Mouse (Mus musculus): ENCODE results near the gene Por.

Gene Por

DNA sequence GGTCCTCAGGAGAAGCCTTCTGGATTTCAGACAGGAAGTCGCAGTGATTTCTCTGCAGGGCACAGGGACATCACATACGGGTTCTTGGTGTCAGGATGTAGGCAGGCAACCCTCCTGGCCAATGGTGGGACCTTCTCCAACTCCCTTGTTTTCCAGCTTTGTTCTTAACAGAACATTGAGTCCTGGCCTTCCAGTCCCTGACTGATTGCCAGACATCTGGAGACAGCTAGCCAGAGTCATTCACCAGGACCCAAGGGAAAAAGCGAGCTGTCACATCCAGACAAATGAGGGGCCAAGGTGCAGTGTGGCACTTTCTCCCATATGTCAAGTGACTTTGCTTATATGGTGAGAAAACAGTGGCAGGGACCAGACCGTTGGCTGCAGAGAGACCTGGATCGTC is 13.8 kb upstream of the Por start:
- 79% methylated on average over 5 of the region's 5 CpGs for WGBS

DNA sequence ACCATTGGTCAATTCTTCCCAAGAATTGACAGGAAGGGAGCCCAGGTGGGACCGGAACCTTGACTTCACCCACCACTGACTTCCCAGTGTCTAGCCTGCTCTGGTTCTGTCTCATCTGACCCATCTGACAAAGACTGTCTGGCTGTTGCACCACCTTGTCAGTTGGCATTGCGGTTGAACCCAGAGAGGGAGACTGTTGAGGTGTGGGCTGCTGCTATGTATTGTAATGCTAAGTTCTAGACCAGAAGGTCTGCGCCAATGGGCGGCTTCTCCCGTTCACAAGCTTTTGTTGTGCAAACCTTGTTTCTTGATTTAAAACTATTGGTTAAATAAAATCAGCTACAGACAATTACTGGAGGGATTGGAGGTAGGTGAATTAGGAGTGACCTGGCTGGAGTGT is 12.7 kb upstream of the Por start:
- 81% methylated on average over 5 of the region's 5 CpGs for WGBS

DNA sequence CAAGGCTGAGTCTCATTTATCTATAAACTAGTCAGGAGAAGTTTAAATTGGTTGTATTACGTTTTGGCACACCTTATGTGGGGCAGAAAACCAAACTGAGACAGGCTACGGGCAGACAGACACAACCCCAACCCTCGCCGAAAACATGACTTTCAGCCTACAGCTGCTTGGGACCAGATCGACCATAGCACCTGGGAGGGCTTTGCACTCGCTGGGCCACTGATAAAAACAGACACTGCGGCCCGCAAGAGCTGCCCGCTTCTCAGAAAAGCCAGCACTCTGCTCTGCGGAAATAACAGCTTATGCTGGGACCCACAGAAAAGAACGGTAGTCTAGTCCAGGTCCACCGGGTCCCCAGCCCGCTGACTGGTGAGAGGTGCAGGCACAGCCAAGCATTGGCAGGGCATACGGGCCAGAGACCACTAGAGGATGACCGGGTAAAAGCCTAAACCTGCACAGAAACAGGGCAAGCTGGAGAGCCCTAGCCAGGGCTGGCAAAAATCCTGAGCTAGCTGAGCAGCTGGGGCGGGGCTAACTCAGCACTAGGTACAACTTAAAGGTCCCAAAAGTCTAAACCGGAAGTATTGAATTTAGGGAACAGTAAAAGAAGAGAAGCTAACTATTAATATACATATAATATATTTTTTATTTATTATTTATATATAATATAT is 12.0 kb upstream of the Por start:
- 69% methylated on average over 17 of the region's 17 CpGs for WGBS

DNA sequence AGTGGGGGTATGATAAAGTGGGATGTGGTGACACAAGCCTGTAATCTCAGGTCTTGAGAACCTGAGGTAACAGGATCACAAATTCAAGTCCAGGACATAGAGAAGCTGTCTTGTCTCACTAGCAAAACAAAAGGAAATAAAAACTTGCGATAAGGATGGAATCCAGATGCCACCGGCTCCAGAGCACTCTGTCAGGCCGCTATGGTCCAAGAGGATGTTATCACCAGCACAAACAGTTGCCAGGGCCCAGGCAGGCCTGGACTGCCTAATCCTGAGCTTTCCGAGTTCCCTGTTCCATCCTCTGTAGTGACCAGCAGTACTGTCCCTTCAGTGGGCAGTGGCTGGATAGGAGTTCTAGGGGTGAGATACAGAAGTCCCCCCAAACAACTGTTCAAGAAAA is 9.9 kb upstream of the Por start:
- WGBS: 88% methylated on average over 4 of the region's 4 CpGs

DNA sequence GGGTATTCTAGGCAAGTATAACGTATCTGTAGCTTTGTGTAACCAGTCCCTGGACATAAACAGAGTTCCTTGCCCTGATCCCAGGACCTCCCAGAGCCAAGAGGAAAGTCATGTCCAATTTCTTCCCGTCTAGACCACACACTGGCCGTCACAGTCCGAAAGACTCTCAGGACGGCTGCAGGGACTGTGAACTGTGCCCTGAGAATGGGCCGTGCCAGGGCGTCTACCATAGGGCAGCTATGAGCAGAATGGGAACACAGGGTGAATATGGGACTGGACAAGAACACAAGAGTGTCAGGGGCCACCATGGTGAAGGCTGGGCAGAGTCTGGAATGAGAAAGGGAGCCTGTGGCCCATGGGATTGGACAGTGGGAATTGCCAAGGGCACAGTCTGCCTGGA is 9.3 kb upstream of the Por start:
- 85% methylated on average over 7 of the region's 7 CpGs for WGBS

DNA sequence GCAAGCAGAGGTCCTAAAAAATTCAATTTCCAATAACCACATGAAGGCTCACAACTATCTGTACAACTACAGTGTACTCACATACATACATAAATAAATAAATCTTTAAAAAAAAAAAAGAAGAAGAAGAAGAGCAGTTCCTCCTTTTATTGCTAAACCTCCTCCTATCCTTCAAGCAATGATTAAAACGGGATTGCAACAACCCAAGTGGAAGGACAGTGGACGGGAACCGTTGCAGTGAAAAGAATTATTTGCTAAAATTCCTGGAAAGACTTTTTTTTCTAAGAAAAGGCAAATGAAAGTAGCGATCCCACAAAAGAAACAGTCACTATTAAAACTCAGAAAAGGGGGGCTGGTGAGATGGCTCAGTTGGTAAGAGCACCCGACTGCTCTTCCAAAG is 2.9 kb upstream of the Por start:
- 88% methylated on average over 5 of the region's 5 CpGs for WGBS

DNA sequence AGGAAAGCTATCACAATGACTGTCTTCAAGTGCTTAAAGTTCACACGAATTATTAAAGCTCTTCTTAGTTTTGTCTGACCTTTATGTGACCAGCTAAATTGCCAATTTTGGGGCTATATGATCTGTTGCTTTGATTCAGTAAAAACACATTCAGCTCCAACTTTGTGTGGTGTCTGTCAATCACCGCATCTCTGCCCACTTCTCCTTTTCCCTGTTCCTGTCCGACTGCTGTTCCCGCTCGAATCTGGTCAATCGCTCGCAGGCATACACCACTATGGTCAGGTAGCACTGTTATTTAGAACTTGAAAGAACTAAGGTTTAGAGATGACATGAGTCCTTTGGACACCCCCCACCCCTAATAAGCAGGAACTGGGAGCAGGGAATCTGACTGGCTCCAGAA is 1.8 kb upstream of the Por start:
- WGBS: 82% methylated on average over 7 of the region's 7 CpGs

DNA sequence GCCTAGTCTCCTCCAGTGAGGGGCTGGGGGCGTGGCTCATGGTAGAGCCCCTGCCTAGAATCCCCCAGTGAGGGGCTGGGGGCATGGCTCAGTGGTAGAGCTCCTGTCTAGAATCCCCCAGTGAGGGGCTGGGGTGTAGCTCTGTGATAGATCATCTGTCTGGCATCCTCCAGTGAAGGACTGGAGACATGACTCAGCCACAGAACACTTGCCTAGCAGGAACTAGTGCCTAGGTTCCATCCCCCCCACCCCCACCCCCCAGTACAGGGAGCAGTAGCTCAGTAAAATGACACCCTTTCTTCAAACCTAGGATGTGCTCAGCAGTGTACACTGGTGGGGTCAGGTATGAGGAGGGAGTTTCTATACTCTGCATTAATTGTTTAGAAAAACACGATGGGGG is 1.0 kb downstream of the Por start:
- WGBS: 73% methylated on average over 2 of the region's 2 CpGs

DNA sequence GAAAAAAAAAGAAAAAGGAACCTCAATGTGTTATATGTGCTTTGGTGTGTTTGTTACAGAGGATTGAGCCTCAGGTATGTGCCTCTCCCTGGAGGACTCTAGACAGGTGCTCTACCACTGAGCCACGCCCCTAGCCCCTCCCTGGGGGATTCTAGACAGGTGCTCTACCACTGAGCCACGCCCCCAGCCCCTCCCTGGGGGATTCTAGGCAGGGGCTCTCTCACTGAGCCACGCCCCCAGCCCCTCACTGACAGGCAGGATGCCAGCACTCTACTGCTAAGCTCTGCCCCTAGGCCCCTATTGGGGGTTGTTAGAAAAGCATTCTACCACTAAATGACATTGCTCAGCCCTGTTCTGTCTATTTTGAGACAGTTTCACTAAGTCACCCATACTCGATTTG is 2.7 kb downstream of the Por start:
- WGBS: 66% methylated on average over 4 of the region's 4 CpGs

DNA sequence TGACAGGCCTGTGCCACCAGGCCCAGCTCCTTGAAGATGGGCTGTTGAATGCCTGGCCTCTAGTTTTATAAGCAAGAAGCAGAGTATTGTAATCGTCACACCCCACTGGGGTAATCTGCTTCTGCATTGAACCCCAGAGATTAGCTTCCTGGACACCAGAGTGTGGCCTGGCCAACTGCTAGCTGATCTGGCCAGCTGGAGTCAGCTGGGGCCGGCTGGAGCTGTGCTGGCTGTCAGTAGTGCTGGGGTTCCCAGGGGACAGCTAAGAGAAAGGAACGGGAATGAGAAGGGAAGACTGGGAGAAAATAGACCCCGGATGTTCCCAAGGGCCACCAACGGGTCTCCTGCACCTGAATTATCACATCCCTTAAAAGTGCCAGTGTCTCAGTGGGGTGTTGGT is 3.1 kb downstream of the Por start:
- WGBS: 72% methylated on average over 5 of the region's 5 CpGs

DNA sequence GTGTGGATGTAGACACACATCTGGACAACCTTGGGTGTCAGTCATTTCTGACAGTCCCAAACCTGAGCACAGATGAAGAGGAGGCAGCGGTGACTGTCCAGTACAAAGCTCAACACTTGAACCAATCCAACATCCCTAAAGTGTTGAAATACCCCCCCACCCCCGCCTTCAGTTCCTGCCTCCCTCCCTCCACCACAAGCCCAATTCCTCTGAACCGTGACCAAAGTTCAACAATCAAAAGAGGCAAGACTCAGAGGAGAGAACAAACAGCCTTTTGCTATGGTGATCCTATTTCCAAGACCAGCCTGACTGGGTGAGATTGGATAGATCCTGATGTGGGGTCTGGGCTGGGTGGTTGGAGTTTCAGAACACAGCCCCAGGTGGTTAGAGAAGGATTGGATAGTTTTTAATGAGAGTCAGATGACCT is 4.5 kb downstream of the Por start:
- WGBS: 54% methylated on average over 3 of the region's 3 CpGs

DNA sequence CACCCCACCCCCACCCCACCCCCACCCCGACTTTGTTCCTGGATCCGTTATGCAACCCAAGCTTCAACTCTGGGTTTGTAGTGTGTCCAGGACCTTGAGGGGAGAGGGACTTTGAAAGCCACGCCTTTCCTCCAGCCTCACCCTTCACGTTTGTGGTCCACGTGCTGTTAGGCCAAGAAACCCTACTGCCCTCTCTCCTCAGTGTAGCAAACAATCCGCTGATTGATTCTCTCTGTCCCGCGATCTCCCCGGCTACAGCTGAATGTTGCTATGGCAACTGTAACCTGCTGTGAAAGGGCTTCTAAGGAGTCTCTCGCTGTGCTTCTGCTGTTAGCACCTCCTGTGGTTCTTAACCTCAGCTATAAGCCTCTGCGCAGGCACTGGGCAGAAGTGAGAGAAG is 5.0 kb downstream of the Por start:
- 3% methylated on average over 11 of the region's 11 CpGs for WGBS

DNA sequence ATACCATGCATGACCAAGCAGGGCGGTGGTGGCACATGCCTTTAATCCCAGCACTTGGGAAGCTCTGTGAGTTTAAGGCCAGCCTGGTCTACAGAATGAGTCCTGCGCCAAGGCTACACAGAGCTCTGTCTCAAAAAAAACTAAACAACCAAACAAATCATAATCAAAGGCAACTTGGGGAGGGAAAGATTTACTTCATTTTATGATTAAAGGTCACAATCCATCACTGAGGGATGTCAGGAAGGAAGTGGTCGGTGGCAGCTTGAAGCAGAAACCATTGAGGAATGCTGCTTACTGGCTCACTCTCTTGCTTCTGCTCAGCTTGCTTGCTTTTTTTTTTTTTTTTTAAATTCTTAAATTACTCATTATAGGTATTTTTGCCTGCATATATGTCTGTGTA is 6.9 kb downstream of the Por start:
- WGBS: 91% methylated on average over 3 of the region's 3 CpGs

DNA sequence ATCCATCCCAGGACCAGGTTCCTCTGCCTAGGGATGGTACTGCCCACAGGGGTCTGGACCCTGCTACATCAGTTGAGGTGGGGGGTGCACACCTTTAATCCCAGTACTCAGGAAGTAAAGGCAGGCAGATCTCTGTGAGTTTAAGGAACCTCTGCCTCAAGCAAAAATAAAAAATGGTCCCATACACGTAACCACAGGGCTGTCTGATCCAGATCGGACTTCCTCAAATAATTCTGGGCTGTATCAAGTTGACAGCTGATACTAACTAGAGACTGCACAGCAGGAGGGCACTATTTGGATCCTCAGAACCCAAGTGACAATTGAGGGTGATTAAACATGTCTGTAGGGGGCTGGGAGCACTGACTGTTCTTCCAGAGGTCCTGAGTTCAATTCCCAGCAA is 7.4 kb downstream of the Por start:
- 88% methylated on average over 2 of the region's 2 CpGs for WGBS

DNA sequence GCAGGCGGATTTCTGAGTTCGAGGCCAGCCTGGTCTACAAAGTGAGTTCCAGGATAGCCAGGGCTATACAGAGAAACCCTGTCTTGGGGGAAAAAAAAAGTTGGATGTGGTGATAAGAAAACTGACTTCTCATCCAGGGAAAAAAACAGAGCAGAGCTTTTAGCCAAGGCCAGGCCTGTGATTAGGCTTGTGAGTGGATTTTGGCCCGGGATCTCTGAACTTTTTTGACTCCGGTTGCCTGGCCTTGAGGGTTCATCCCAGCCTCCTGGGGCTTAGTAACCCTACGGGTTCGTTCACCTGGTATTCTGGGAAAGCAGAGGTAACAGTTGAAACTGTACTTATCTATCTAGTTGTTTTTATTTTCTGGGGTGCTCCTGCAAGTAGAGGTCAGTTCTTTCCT is 8.6 kb downstream of the Por start:
- 90% methylated on average over 6 of the region's 6 CpGs for WGBS

DNA sequence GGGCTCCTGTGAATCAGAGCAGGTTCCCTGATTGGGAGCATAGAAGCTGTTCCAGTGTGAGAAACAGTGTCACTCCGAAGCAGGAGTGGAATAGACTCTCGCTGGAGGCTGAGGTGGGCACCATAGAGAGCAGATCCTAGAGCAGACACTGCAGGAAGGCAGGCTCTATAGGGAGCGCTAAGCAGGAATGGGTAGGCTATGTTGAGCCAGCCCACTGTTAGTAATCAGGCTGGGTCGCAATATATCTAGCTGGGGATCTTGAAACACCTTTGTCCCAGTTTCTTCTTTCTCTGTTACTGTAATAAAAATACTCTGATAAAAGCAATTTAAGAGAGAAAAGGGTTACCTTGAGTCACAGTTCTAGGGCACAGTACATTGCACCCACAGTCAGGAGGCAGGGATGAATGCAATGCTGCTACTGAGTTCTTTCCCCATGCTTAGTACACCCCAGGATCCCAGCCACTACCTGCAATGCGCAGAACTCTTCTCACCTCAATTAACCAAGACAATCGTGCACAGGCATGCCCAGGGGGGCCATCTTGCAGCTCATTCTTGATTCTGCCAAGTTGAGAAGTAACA is 11.2 kb downstream of the Por start:
- WGBS: 88% methylated on average over 6 of the region's 6 CpGs

DNA sequence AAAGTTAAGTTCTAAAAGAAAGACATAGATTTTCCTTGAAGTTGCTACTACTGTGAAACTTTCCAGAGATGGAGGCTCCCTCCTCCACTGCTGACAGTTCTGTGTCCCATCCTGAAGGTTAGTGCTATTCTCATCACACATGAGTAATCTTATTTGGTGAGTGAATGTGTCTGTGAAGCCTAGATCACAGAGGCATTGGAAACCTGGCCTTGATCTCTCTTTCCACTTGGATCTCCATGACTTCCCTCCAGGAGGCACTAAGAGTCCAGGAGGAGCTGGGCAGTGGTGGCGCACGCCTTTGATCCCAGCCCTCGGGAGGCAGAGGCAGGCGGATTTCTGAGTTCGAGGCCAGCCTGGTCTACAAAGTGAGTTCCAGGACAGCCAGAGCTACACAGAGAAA is 12.2 kb downstream of the Por start:
- 98% methylated on average over 5 of the region's 5 CpGs for WGBS

DNA sequence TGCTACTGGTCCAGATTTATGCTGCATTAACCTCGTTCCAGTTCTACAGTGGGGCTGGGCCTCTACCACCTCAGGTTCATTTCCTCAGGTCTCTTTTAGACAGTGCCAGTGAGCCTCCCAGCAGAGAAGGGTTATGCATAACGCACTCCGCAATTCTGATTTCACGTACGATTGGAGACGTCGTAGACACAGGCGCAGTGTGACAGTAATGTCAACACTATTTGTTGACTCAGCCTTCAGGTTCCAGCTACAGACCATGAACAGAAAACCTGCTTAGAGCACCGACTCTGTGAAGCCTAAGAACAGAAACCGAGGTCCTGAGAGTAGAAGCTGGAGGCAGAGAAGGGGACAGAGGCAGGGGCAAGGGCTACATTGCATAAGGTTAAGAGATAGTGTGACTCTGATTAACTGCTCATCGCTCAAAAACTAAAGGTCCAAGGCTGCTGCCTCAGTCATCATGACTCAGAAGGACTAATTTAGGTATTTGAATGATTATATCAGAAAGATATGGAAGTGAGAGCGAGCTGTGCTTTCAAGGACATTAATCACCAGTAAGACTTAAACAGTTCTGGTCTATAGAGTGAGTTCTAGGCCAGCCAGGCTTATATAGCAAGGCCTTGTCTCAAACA is 13.2 kb downstream of the Por start:
- WGBS: 93% methylated on average over 12 of the region's 12 CpGs

DNA sequence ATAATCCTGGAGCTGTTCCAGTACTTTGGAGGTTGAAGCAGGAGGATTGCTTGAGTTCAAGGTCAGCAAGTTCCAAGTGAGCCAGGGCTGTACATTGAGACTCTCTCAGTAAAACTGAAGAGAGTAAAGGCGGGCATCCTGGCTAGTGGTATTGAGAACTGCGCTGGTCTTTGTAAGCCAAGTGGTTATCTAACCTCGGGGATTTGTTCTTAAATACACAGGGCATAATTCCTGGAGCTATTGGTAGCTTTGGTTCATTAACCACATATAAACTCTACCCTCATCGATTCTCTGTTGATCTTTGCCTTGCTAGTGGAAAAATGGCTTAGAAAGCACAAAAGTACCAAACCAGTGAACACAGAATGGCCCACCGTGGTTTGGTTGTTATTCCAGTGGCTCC is 20.6 kb downstream of the Por start:
- WGBS: 81% methylated on average over 5 of the region's 5 CpGs

DNA sequence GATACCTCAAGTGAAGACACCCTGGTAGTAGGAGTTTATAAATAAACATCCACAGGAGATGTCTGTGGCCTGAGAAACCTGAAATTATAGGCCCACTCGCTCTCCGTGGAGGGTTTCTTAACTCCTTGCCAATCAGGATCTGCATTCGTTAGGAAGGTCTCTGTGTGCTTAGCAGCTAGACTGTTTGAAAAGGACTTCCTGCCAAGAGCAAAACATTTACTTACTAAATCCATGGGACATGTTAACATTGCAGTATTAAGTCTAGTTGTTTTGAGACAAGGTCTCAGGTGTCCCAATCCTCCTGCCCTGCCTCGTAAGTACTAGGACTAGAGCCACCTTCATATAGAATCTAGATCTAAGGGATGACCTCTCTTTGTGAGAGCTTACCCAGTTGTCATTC is 21.4 kb downstream of the Por start:
- 43% methylated on average over 4 of the region's 4 CpGs for WGBS

DNA sequence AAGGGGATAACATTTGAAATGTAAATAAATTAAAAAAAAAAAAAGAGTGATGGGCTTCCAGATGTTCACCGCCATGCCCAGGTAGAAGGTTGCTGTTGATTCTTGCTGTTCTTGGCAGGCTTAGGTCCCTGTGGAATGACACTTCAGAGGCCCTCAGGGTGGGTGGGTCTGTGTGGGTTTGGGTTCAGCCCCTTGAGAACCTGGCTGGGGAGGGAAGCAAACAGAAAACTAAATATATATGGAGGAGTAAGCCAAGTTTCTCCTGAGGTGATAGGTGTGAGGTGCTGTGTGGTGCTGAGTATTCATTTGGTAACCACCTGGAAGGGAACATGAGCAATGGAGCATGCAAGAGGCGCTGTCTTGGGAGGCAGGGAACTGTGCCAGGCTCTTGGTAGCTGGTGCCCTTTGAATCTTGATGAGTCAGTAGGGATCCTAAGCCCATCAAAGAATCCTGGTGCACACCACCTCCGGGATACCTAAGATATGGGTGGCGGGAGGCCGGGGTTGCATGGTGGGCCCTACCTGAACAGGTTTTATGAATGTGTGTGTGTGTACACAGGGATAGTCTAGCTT is 23.5 kb downstream of the Por start:
- 92% methylated on average over 5 of the region's 5 CpGs for WGBS

DNA sequence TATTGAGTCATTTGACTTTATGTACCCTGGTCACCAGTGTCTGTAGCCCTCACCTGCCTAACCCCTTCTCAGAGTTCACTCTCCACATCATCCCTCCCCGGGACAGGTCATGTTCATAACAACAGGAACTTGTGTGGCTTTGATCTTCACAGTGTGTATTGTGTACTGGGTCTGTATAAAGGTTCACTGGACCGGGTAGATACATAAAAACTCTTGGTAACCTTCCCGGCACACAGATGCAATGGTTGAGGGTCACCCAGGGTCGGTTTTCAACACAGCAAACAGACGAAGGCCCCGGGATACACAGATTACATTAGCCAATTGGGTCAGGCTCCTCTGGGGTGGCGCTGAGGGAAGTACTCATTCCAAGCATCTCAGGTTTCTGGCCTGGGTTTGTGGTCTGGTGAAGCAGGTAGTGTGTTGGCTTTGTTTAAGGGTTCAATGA is 25.5 kb downstream of the Por start:
- WGBS: 52% methylated on average over 7 of the region's 7 CpGs

DNA sequence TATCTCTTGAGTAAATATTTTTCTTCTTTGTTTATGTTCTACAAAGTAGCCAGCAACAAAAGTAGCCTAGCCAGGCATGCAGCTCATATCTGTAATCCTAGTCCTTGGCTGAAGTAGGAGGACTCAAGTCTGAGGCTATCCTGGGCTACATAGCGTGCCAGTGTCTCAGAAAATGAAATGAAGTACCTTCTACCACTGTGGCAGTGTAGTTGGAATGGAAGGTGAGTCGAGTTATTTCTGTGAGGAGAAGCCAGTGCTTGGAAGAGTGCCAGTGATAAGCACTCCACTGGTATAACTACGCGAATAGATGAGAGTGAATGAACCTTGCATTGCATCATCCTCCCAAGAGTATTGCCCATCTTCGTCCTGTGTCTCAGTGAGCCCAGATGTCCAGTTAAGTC is 27.9 kb downstream of the Por start:
- WGBS: 57% methylated on average over 5 of the region's 5 CpGs
